Mouse (Mus musculus) naive thymus-derived CD4-positive, alpha-beta T cell, adult 2 months (primary cell): ENCODE measurements at regions not wholly inside any gene's neighbourhood (a gene's known extent, or its start where the extent isn't known, plus 50 kb on each side); places are given as distances from the start of the nearest gene placed in this dataset.
"Not testable (repeated sequence)": the region's sequence is repeated elsewhere in the genome, so short reads cannot be mapped to it uniquely, and the experiment has no call there.

Experiments used
- DNase-seq: peaks from one replicate; pipeline ENCODE4 v3.0.0-alpha.2; 2011; ENCODE audit warnings: low read depth

GRCm38 (mm10) chr16:50779030-50779784 is 188.3 kb upstream of the Ccdc54 start:
- DNase-seq: no peak

DNA sequence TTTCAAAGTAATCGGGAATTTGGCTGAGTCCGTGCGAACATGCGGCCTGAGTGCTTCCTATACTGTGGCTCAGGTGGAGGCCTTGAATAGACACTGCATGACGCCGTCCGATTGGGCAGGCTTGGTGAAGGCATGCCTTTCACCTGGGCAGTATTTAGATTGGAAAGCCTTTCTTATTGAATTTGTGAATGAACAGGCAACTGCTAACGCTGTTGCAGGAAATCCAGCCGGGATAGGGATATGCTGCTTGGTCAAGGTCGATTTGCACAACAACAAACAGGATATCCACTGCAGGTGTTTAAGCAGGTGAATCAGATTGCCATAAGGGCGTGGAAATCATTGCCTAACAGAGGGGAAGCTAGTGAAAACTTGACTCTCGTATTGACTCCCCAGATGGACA is 183.7 kb upstream of the Ccdc54 start:
- not testable (repeated sequence) for DNase-seq

GRCm38 (mm10) chr16:50766055-50766770 is 175.3 kb upstream of the Ccdc54 start:
- DNase-seq: no peak

- DNase-seq: no peak
Observed at GRCm38 (mm10) chr16:50762096-50762495, 171.1 kb upstream of the Ccdc54 start.

DNA sequence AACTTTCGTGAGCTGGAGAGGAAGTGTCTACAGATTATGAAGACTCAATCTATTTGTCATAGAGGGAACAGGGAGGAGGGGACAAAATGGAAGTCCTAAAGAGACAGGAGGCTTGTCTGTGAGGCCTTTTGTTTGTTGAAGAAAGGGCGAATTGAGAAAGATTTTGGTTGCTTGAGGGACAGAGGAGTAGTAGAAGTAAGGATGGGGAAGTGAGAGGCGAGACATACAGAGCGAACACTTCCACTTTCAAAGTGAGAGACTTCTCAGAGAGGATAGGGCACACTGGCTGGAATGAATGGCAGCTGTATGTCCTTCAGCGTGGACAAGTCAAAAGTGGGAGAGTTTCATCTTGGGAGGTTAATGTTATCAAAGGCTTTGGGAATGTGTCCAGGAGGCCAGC is 169.0 kb upstream of the Ccdc54 start:
- DNase-seq: no peak

DNA sequence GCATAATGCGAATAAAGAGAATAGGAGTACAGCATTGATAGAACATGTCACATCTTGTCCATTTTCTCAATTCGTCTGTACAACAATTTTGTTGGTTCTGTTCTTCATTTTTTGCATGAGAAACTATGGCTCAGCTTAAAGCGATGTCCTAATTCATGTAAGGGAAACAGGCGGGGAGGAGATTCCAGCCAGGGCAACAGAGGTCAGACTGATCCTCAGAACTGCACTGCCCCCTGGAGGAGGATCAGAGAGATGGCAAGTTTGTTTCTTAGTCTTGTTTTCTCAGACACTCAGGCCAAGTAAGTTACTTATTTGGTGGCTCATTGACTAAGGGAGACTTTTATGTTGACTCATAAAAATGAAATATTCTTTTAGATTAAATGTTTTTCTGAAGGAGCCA is 165.7 kb upstream of the Ccdc54 start:
- DNase-seq: peak; percentile 54

GRCm38 (mm10) chr16:50753612-50754389 is 162.8 kb upstream of the Ccdc54 start:
- DNase-seq: no peak

DNA sequence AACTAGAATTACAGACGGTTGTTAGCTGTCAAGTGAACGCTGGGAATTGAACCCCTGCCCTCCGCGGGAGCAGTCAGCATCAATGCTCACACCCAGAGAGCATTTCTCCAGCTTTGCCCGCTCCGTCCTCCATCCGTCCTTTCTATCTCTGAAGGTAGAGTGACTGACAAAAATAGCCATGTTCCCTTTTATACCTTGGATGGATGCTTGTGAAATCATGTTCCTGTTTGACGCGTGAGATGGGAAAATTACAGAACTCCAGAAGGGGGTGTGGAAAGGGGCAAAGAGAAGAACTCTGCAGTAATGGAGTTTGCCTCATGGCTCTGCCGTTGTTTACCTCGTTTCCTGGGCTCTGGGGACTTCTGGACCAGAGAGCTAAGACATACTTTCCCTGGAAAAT is 162.1 kb upstream of the Ccdc54 start:
- no peak for DNase-seq

GRCm38 (mm10) chr16:50752277-50752600 is 161.3 kb upstream of the Ccdc54 start:
- DNase-seq: no peak

GRCm38 (mm10) chr16:50751495-50752276 is 160.7 kb upstream of the Ccdc54 start:
- no peak for DNase-seq

GRCm38 (mm10) chr16:50747698-50748097 is 156.7 kb upstream of the Ccdc54 start:
- no peak for DNase-seq

DNA sequence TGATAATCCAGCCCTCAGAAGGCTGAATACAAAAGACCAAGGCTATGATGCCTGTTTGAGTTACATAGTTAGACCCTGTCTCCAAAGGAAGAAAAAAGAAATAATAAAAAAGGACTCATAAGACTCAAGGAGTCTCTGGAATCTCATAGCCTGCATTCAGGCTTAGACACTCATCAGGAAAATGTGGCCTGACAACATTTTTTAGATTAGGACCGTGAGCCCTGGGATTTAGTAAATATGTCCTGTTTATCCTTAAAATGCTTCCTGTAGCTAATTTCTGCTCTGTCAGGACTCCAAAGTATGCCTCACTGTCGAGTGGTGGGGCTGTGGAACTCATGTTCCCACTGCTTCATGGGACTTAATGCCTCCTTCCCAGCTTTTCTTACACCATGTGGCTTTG is 154.8 kb upstream of the Ccdc54 start:
- no peak for DNase-seq

DNA sequence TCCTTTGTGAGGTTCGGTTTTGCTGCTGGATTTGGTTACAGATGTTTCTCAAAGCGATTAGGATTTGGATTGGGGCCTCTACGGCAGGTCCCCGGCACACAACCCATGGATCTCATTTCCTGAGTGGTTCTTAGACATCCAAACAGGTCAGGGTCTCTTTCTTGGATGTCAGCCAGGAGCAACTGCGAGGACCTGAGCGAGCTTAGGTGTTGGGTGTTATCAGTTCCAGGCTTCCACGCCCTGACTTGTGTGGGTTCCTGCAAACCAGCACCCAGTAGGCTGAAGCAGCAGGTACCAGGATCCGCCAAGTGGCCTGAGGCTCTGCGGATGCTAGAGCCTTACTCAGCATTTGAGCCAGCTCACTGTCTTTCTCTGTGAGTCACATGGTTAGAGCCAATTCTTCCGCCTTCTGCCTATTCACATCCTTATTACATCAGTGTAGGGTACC is 146.5 kb upstream of the Ccdc54 start:
- DNase-seq: peak; percentile 50

- peak; percentile 95 for DNase-seq
Observed at GRCm38 (mm10) chr16:50736151-50737047, 145.4 kb upstream of the Ccdc54 start.

DNA sequence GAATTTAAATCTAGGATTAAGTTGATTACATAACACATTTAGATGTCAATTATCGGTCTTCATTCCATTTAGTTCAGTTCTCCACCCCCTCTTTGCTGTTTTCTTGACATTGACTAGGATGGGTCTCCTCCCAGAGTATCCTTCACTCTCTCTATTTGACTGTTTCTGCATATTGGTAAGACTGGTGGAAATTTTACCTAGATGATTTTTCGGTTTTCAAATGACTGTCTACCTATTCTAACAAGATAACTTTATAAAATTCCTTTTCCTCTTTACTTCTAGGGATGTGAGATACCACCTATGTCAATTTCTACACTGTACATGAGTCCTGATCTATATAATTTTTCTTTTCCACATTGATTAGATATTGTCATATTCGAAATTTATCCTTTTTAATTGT is 142.4 kb upstream of the Ccdc54 start:
- DNase-seq: no peak

GRCm38 (mm10) chr16:50732082-50733006 is 141.4 kb upstream of the Ccdc54 start:
- peak; percentile 98 for DNase-seq

DNA sequence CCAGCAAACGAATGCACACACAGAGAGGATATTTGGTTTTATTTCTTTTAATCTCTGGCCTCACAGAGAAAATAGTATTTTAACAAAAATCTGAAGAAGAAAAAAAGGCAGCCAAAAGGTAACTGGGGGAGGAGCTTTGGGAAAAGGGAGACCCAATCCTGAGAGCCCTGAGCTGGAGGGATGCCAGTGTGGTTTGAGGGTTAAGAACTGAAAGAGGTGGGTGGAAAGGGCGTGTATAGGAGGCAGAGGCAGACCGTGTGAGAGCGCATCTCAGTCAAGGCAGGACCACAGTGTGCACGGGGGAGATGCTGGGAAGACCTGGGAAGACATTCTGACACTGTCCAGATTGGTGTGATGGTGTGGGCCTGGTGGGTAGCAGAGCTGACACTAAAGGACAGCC is 138.4 kb upstream of the Ccdc54 start:
- DNase-seq: no peak

- DNase-seq: no peak
Observed at GRCm38 (mm10) chr16:50723144-50723543, 132.2 kb upstream of the Ccdc54 start.

GRCm38 (mm10) chr16:50717306-50718017 is 126.5 kb upstream of the Ccdc54 start:
- DNase-seq: peak; percentile 14
